Mouse (Mus musculus) C2C12 (cell line): Measurements from ENCODE around the gene Gle1. TPM values are rescaled to one million over a fixed set of nuclear protein-coding genes. Genes with fewer than 3 reads are reported as not detected.

Experiments
- H3K27me3 ChIP-seq: one replicate; pipeline ENCODE4 v1.6.1; 2011; ENCODE audit not compliant: control insufficient read depth, insufficient read depth, insufficient read length
- H3K36me3 ChIP-seq: one replicate; pipeline ENCODE4 v1.6.1; 2011; ENCODE audit not compliant: control insufficient read depth, insufficient read depth
- H3K4me3 ChIP-seq: one replicate; pipeline ENCODE4 v1.5.1; 2011; ENCODE audit warnings: mild to moderate bottlenecking, control low read depth; ENCODE audit not compliant: poor library complexity, insufficient read depth, severe bottlenecking
- H3K79me2 ChIP-seq: one replicate; pipeline ENCODE4 v1.6.1; 2011; ENCODE audit not compliant: control insufficient read depth, insufficient read depth
- H3K79me3 ChIP-seq: one replicate; pipeline ENCODE4 v1.6.1; 2011; ENCODE audit warnings: low read depth, control low read depth
- H3ac ChIP-seq: one replicate; pipeline ENCODE3; 2011; ENCODE audit warnings: low read depth; ENCODE audit not compliant: control insufficient read depth, insufficient read length
- CEBPB ChIP-seq: IDR thresholded peaks from one replicate; pipeline ENCODE4 v1.6.1; 2011; ENCODE audit warnings: low read depth, mild to moderate bottlenecking, control low read depth, moderate library complexity
- CTCF ChIP-seq: IDR thresholded peaks from one replicate; pipeline ENCODE4 v1.5.1; 2011; ENCODE audit not compliant: control insufficient read depth, insufficient read depth, insufficient read length
- FOSL1 ChIP-seq: IDR thresholded peaks from one replicate; pipeline ENCODE4 v1.8.0; 2011; ENCODE audit warnings: mild to moderate bottlenecking, low read length; ENCODE audit not compliant: poor library complexity, insufficient read depth, severe bottlenecking
- MAX ChIP-seq: IDR thresholded peaks from one replicate; pipeline ENCODE4 v1.6.1; 2011; ENCODE audit warnings: mild to moderate bottlenecking, control low read depth
- MYOD1 ChIP-seq: IDR thresholded peaks from one replicate; pipeline ENCODE4 v1.6.1; 2011; ENCODE audit warnings: low read depth; ENCODE audit not compliant: control insufficient read depth, insufficient read length
- MYOG ChIP-seq: IDR thresholded peaks from one replicate; pipeline ENCODE4 v1.6.1; 2011; ENCODE audit not compliant: control insufficient read depth, insufficient read length; ENCODE audit errors: extremely low read depth
- USF1 ChIP-seq: IDR thresholded peaks from one replicate; pipeline ENCODE4 v1.6.1; 2011; ENCODE audit warnings: low read depth, mild to moderate bottlenecking, control low read depth, moderate library complexity
- microRNA-seq: library from miRNA; unstranded; fragments of <30 nt; microRNA quantifications from one replicate; pipeline ENCODE4, GENCODE M21; 2019; ENCODE audit warnings: borderline microRNAs expressed
- polyA plus RNA-seq: library from polyadenylated mRNA; unstranded; fragments of >200 nt; fragmentation: generic; extraction: Trizol; gene quantifications from one replicate; pipeline ENCODE4 v1.2.1, GENCODE M21; 2012; ENCODE audit warnings: missing spikeins

Gle1 gene
- polyA plus RNA-seq, 1 experiment, result 30.2 TPM

DNA sequence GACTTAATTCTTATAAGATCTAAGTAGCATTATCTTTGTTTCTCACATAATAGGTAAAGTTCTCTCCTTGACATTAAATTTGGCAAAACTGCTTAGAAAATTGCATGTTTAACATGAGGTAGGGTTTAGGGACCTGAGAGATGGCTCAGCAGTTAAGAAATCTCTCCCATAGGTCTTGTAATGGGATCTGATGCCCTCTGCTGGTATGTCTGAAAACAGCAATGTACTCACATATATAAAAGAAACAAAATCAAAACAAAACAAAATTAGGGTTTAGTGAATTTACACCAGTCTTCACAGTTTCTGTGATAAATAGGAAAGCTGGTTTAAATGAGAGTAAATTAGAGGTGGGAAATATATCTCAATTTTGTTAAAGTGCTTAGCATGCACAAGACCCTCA is 42.1 kb downstream of the Gle1 start:
- Histone ChIP-seq H3K27me3 (no peaks in the 10 kb centered on the region), H3K79me3 (peaks cover 56% of the 10 kb centered on the region), H3K4me3 (no peak overlapping the region), H3K79me2 (peaks cover 65% of the 10 kb centered on the region), H3ac (no peak overlapping the region), H3K36me3 (peaks cover 69% of the 10 kb centered on the region)
- TF ChIP-seq CTCF (no peak), MAX (no peak)

DNA sequence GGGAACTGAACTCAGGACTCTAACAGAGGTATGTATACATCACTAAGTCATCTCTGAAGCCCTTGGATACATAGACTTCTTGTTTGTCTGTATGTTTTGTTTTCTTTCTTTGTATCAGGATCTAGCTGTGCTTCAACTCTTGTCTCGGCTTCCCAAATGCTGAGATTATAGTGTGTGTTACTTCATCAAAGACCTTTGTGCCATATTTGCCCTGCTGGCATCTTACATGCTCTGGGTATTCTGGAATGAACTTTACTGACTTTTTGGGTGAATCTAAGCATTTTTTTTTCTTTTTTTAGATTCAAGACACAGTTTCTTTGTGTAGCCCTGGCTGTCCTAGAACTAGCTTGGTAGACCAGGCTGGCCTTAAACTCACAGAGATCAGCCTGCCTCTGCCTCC is 45.4 kb downstream of the Gle1 start:
- TF ChIP-seq USF1 (no peak), CEBPB (no peak), FOSL1 (no peak), MYOD1 (no peak), MYOG (no peak), MAX (no peak), CTCF (no peak)
- Histone ChIP-seq H3K4me3 (no peak overlapping the region), H3K79me2 (peaks cover 32% of the 10 kb centered on the region), H3K36me3 (peaks cover 93% of the 10 kb centered on the region), H3K79me3 (peaks cover 25% of the 10 kb centered on the region), H3K27me3 (no peaks in the 10 kb centered on the region), H3ac (no peak overlapping the region)

GRCm38 (mm10) chr2:29991962-29992361 is 56.7 kb downstream of the Gle1 start:
- TF ChIP-seq CTCF, result no peak
- no peak for TF ChIP-seq MAX
- TF ChIP-seq MYOG, result no peak
- Histone ChIP-seq H3K4me3 (no peak overlapping the region), H3K27me3 (no peaks in the 10 kb centered on the region), H3ac (no peak overlapping the region), H3K79me3 (peaks cover 1% of the 10 kb centered on the region), H3K36me3 (peaks cover 100% of the 10 kb centered on the region), H3K79me2 (no peaks in the 10 kb centered on the region)

DNA sequence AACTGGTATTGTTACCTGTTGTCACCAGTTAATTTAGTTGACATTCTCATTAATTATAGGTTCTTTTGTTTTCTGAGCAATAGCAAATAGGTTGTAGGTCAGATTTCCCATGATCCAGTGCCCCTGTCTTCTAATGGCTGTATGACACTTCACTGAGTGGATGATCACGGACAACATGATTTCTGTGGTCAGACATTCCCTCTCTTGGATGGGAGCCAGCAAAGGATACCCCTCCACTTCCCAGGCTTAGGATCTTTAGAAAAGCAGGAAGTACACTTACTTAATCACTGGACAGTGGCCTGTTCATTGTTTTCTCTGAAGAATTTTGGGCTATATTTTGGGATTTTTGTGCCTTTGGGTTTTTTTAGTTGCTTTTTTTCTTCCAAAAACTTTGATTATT is 73.9 kb downstream of the Gle1 start:
- no peaks in the 10 kb centered on the region for H3K79me3 ChIP-seq
- H3K36me3 ChIP-seq, result peaks cover 100% of the 10 kb centered on the region
- H3K4me3 ChIP-seq, result no peak overlapping the region
- no peak overlapping the region for H3ac ChIP-seq
- H3K27me3 ChIP-seq, result no peaks in the 10 kb centered on the region
- TF ChIP-seq MAX (no peak), MYOG (no peak), FOSL1 (no peak), CEBPB (no peak), CTCF (no peak), MYOD1 (no peak), USF1 (no peak)
- no peaks in the 10 kb centered on the region for H3K79me2 ChIP-seq

Small RNA genes within 50 kb of the gene (microRNA-seq; reads per million reads assigned to microRNA genes)
- 1.5 reads per million, percentile 33 among the genes with 10 or more reads in this experiment for gene Mir6997

Other genes with a start within 250 kb of the Gle1 start
- gene Gm13420, start 183.7 kb upstream of the Gle1 start, polyA plus RNA-seq, result not detected
- not detected for gene Gm13547, start 176.1 kb upstream of the Gle1 start, polyA plus RNA-seq
- gene Coq4, start 147.9 kb upstream of the Gle1 start, polyA plus RNA-seq, result 21.2 TPM
- gene Trub2, start 146.9 kb upstream of the Gle1 start, polyA plus RNA-seq, result 55.0 TPM
- 19.7 TPM for gene Slc27a4, start 132.8 kb upstream of the Gle1 start, polyA plus RNA-seq
- 67.1 TPM for gene Urm1, start 115.4 kb upstream of the Gle1 start, polyA plus RNA-seq
- gene Cercam, start 66.3 kb upstream of the Gle1 start, polyA plus RNA-seq, result 3.3 TPM
- 31.3 TPM for gene Odf2, start 46.2 kb upstream of the Gle1 start, polyA plus RNA-seq
- gene Sptan1, start 30.1 kb downstream of the Gle1 start, polyA plus RNA-seq, result 93.4 TPM
- 16.4 TPM for gene Wdr34, start 113.5 kb downstream of the Gle1 start, polyA plus RNA-seq
- 312 TPM for gene Set, start 122.0 kb downstream of the Gle1 start, polyA plus RNA-seq
- 5.5 TPM for gene Pkn3, start 142.3 kb downstream of the Gle1 start, polyA plus RNA-seq
- 31.5 TPM for gene Zdhhc12, start 158.2 kb downstream of the Gle1 start, polyA plus RNA-seq
- 7.2 TPM for gene Zer1, start 189.2 kb downstream of the Gle1 start, polyA plus RNA-seq
- gene Tbc1d13, start 198.3 kb downstream of the Gle1 start, polyA plus RNA-seq, result 25.3 TPM
- 16.1 TPM for gene Endog, start 236.1 kb downstream of the Gle1 start, polyA plus RNA-seq
- gene Spout1, start 243.0 kb downstream of the Gle1 start, polyA plus RNA-seq, result 33.4 TPM